Mouse (Mus musculus): ENCODE results near the gene Dhps.

Gene Dhps

DNA sequence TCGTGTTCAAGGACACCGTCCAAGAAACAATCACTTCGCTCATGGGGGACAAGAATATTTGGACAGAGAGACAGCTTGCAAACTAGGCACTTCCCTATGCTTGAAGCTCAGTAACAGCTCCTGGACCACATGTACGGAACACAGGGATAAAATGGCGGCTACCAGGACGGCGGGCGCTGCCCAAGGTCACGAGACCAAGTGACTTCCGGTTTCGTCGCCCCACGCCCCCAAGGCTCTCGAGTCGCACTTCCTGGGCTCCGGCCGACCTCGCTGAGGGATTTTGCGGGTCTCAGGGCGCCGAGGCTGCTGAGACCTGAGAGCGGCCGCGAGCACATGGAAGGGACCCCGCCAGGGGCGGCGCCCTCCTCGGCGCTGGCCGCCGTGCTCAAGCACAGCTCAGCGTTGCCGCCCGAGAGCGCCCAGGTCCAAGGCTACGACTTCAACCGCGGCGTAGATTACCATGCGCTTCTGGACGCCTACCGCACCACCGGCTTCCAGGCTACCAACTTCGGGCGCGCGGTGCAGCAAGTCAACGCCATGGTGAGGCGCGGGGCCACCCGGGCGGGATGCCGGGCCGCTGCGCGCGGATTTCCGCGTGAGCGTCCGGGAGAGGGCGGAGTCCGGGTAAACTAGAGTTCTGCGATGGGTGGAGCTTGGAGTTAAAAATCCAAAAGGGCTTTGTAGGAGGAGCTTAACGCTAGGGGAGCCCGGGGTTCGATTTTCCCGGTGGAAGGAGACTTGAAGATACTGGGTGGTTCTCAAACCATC lies at the start of gene Dhps:
TSS of gene Dhps (plus strand) at position 244 of the 768 bp plus-strand sequence.
- DNase-seq (ENCODE audit: low read depth in 2 of 2, low spot score in 2 of 2): peak; percentile 80 to 87

DNA sequence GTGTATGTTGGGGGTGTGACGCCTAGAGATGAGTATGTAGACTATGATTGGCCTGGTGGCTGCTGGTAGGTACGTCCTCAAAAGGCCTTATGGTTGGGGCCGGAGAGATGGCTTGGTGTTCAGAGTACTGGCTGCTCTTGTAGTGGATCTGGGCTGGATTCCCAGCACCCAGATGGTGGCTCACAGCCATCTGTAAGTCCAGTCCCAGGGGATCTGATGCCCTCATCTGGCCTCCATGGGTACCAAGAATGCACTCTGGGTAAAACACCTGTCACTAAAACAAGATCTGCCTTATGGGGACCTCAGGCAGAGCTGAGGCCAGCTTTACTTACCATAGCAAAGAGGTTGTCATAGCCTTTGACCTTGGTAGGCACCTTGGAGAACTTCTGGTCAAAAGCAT lies 47.7 kb upstream of the Dhps start:
- no peak for DNase-seq (ENCODE audit: low read depth in 2 of 2, low spot score in 2 of 2)

DNA sequence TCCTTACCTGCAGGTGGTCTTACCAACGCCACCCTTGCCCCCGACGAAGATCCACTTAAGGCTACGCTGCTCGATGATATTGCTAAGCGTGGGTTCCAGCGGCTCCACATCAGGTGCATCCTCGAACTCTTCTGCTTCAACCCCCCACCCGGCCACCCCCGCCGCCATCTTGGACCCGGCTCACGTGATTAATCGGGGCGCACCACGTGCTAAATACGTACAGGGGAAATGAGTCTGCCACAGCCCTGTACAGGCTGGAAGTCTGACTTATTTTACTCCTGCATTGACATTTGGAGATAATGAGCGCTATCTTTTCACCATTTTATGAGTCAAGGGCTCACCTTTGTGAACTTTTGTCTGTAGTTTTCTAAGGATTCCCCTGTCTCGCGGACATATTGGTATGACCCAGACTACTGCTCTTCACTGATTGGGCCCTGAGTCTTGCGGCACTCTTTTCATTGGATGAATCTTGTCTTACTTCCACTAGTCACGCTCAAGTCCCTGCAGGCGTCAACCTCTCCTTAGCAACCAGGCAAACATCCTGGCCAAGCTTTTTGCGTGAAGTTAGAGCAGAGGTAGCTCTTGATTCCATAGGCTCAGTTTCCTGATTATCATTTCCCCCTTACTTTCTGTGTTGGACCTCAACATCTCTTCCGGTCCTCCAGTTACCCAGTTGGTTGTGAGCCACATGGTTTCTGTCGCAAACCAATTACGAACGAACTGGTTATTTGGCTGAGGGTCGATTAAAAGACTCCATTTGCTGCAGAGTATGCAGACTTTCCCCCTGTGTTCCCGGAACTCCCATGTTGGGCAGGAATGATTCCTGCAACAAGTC lies 46.2 kb upstream of the Dhps start, which contains the start of gene Asna1:
TSS of gene Asna1 (minus strand) at position 184 of the 835 bp plus-strand sequence.
- DNase-seq (ENCODE audit: low read depth in 2 of 2, low spot score in 2 of 2): peak; percentile 78 to 80

DNA sequence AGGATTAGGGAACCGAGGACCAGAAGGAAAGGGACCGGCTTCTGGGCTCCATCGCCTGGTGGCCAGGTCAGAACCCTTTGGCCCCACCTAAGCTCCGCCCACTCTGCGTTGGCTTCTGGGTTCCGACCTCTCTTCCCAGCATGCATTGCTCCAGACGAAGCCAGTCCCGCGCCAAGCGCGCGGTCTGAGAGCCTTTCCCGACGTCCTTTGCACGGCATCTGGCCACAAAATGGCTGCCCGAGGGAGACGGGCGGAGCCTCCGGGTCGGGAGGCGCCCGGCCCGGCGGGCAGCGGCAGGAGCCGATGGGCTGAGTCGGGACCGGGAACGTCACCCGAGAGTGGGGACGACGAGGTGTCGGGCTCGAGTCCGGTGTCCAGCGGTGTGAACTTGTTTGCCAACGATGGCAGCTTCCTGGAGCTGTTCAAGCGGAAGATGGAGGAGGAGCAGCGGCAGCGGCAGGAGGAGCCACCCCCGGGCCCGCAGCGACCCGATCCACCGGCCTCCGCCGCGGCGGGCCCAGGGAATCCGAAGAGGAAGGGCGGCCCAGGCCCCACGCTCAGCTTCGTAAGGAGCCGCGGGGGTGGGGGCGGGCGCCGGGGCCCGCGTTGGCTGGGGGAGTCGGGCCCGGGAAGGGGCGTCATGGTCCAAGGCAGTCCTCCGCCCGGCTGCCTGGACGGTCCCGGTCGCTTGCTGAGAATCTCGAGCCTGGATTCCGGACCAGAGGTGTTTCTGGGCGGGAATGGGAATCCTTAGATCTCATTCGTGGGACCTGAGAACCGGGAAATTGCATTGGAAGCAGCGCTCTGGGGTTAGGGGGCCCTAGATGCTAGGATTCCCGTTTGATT lies 44.7 kb upstream of the Dhps start, which contains the start of gene Trir:
TSS of gene Trir (plus strand) at position 154 of the 846 bp plus-strand sequence.
- DNase-seq (ENCODE audit: low read depth in 2 of 2, low spot score in 2 of 2): peak; percentile 78 to 84

- no peak for DNase-seq (ENCODE audit: low read depth in 2 of 2, low spot score in 2 of 2)
These were observed 44.1 kb upstream of the Dhps start for GRCm38 (mm10) chr8:85027516-85027855.

- no peak for DNase-seq (ENCODE audit: low read depth in 2 of 2, low spot score in 2 of 2)
These were observed 43.6 kb upstream of the Dhps start for GRCm38 (mm10) chr8:85027922-85028321.

- DNase-seq (ENCODE audit: low read depth in 2 of 2, low spot score in 2 of 2): no peak
These were observed 42.3 kb upstream of the Dhps start for GRCm38 (mm10) chr8:85029271-85029670.

DNA sequence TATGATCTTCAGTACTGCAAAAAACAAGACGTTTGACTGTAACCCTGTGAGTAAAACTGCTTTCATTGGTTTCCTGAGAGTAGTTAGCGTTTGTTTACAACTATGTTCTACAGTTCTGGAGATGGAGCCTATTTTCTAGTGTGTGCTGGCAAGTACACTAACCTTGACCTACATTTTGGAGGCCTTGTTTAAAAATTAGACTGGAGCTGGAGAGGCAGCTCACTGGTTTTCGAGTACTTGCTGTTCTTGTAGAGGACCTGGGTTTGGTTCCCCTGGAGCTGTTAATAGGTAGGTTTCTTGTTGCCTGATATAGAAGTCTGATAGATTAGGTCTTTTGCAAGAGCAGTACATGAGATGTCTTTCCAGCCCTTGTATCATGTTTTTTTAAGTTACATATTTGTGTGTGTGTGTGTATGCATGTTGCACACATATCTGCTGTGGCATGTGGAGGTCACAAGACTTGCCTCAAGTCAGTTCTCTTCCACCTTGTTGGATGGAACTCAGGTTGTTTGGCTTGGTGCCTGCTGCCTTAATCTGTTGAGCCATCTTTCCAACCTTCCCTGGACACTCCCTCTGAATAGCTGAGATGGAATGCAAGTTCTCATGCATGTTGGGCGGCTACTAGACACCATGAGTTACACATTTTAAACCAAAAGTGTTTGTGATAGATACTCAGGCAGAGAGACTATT lies 38.8 kb upstream of the Dhps start:
- no peak for DNase-seq (ENCODE audit: low read depth in 2 of 2, low spot score in 2 of 2)

GRCm38 (mm10) chr8:85033867-85034266 lies 37.7 kb upstream of the Dhps start:
- DNase-seq (ENCODE audit: low read depth in 2 of 2, low spot score in 2 of 2): no peak

DNA sequence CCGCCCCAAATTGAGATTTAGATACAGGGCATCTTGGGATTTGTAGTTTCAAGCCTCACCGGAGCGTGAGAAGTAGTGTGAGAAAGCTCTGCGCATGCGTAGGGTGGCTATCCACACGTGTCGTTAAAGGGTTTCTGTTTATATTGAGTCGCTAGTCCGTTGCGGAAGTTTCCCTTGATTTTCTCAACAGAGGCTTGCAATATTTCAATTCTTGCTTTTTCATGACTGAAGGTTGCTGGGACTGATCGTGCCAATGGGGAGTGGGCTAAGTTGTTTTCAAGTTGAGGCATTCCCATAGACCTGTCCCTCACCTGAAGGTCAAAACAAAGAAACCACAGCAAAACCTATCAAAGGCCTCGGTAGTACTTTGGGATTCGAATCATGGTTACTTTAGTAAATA lies 36.8 kb upstream of the Dhps start:
- DNase-seq (ENCODE audit: low read depth in 2 of 2, low spot score in 2 of 2): peak; percentile 63 to 73

DNA sequence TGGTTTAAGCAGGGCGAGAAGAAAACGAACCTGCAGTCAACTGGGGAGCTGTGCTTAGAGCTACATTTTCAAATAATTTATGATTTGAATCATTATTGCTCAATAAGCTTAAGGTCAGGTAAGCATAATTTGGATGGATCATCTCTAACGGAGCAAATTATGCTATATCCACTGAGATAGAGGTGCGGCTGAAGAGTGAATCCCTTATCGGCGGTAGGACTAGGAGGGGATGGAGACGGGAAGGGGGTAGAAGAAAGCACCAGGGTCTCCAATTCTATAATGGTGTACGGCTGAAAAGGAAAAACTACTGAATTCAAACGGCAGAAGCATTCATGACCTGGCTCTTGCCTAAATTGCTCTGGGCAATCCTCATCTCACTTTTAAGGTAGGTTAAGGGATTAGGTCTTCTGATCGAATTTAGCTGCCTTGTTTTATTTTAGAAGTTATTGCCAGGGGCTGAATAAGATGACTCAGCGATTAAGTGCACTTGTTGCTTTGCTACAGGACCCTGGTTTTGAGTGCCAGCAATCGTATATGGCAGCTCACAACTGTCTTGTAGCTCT lies 36.3 kb upstream of the Dhps start:
- DNase-seq (ENCODE audit: low read depth in 2 of 2, low spot score in 2 of 2): no peak

DNA sequence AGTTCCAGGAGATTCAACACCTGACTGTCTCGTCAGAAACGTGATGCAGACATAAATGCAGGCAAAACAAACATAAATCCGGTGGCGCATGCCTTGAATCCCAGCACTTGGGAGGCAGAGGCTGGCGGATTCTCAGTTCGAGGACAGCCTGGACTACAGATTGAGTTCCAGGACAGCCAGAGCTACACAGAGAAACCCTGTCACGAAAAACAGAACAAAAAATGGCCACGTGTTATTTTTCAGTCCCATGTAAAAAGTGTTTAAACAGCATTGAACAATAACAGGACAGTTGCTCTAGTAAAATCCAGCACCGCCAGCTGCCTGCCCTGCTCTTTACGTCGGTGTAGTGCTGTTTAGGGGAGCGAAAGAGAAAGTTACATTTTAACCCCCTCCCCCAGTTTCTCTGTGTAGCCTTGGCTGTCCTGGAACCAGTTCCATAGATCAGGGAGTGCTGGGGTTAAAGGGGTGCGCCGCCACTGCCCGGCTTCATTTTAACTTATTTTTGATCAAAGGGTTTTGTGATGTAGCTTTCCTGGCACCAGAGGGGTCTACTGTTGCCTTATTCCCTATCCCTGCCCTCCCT lies 35.7 kb upstream of the Dhps start:
- DNase-seq (ENCODE audit: low read depth in 2 of 2, low spot score in 2 of 2): no peak

GRCm38 (mm10) chr8:85036381-85036717 lies 35.2 kb upstream of the Dhps start:
- no peak for DNase-seq (ENCODE audit: low read depth in 2 of 2, low spot score in 2 of 2)

DNA sequence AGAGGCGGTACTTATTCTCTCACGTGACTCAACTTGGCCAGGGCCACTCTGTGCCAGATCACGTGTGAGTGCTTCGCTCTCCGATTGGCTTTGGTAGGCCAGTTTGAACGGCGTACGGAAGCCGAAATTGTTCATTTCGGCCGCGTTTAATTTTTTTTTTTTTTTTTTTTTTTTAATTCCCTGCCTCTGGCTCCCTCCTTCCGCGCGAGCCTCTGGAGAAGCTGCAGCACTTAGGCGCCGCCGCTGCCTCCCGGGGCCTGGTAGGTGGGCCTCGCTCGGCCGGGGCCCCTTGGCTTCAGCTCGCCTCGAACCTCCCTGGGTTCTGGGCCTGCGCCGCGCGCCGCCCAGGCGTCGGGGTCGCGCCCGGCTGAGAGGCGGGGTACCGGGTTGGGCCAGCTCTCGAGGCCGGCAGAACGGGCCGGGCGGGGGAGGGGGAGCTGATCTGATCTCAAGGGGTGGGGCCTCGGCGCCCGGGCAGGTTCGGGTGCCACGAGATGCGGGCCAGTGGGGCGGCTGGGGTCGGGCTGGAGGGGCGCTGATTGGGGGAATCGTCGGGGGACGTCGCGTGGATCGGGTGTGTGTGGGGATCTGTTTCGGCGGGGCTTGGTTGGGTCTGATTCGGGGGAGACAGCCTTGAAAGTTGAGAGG lies 34.7 kb upstream of the Dhps start, which contains the start of gene Tnpo2:
TSS of gene Tnpo2 (plus strand) at position 198 of the 648 bp plus-strand sequence.
- DNase-seq (ENCODE audit: low read depth in 2 of 2, low spot score in 2 of 2): peak; percentile 76 to 85

GRCm38 (mm10) chr8:85037366-85037680 lies 34.2 kb upstream of the Dhps start:
- DNase-seq (ENCODE audit: low read depth in 2 of 2, low spot score in 2 of 2): no peak

- DNase-seq (ENCODE audit: low read depth in 2 of 2, low spot score in 2 of 2): peak; percentile 26 to 36
These were observed 33.7 kb upstream of the Dhps start for GRCm38 (mm10) chr8:85037681-85038531.

- DNase-seq (ENCODE audit: low read depth in 2 of 2, low spot score in 2 of 2): no peak
These were observed 27.9 kb upstream of the Dhps start for GRCm38 (mm10) chr8:85043619-85044018.

GRCm38 (mm10) chr8:85057367-85057766 lies 14.2 kb upstream of the Dhps start:
- no peak for DNase-seq (ENCODE audit: low read depth in 2 of 2, low spot score in 2 of 2)

All from CD8-positive naive resting alpha-beta T cell, adult 2 months (primary cell).